Mouse (Mus musculus) cortical plate, adult 2 months (tissue): ENCODE results near the gene Kif5a. TPM values are rescaled to one million over a fixed set of nuclear protein-coding genes. Genes with fewer than 3 reads are reported as not detected.
"Not testable (repeated sequence)": the region's sequence is repeated elsewhere in the genome, so short reads cannot be mapped to it uniquely, and the experiment has no call there.

Experiments used
- H3K27ac ChIP-seq: fragments of 200-500 bp; 2 replicates; pipeline ENCODE4 v1.5.1; 2012; ENCODE audit warnings: low read length, control low read depth, inconsistent platforms; ENCODE audit not compliant: insufficient read depth
- H3K4me1 ChIP-seq: fragments of 200-500 bp; 2 replicates; pipeline ENCODE4 v1.6.1; 2011; ENCODE audit warnings: low read length; ENCODE audit not compliant: control insufficient read depth, insufficient read depth
- H3K4me3 ChIP-seq: fragments of 200-500 bp; 2 replicates; pipeline ENCODE4 v1.5.1; 2011; ENCODE audit warnings: mild to moderate bottlenecking, low read length, control low read depth; ENCODE audit not compliant: insufficient read depth
- CTCF ChIP-seq: fragments of 200-500 bp; IDR thresholded peaks from 2 replicates; pipeline ENCODE4 v1.5.1; 2011; ENCODE audit warnings: mild to moderate bottlenecking, control low read depth, low read length; ENCODE audit not compliant: insufficient read depth; ENCODE audit errors: extremely low read depth
- POLR2A ChIP-seq: fragments of 200-500 bp; IDR thresholded peaks from 2 replicates; pipeline ENCODE4 v1.6.1; 2011; ENCODE audit warnings: mild to moderate bottlenecking, low read length, control low read depth; ENCODE audit not compliant: insufficient read depth; ENCODE audit errors: extremely low read depth
- polyA plus RNA-seq: library from polyadenylated mRNA; depleted of rRNA; stranded (reverse); fragments of >200 nt; gene quantifications from 2 replicates; pipeline ENCODE4 v1.2.3, GENCODE M21; 2012; rRNA removed

Gene Kif5a
- 1,251 and 1,302 TPM in 2 replicates for polyA plus RNA-seq

- H3K4me3 ChIP-seq: peak within 1 kb of the TSS; percentile 97
- H3K4me1 ChIP-seq: peaks cover 15% of the 10 kb centered on the region
- TF ChIP-seq POLR2A (peak; percentile 79), CTCF (no peak)
- H3K27ac ChIP-seq: peak within 1 kb of the TSS; percentile 94
Measured at GRCm38 (mm10) chr10:127262548-127263398, at the start of gene Kif5a. Gene Kif5a (minus strand): TSS chr10:127263348.

DNA sequence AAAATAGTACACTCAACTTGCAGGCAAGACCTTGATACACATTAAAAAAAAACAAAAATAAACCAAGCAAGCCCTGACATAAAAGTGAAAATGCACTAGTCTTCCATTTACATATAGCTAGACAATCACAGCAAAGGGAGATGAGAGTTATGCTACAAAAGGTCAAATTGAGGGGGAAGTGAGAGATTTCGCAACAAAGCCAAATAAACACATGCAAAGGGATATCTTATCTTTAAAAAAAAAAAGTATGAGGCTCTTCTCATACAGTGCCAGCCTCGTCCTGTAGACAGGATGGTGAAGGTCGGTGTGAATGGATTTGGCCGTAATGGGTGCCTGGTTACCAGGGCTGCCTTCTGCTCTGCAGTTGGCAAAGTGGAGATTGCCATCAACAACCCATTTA is 49.7 kb upstream of the Kif5a start:
- TF ChIP-seq CTCF: no peak
- no peak for TF ChIP-seq POLR2A
- no peak overlapping the region for H3K4me3 ChIP-seq

GRCm38 (mm10) chr10:127312356-127312676 is 49.2 kb upstream of the Kif5a start:
- peak overlapping the region; percentile 52 for H3K4me3 ChIP-seq

More for the DNA sequence above, 49.7 kb upstream of the Kif5a start:
- Histone ChIP-seq H3K27ac (no peak overlapping the region), H3K4me1 (no peaks in the 10 kb centered on the region)

GRCm38 (mm10) chr10:127311476-127312355 is 48.6 kb upstream of the Kif5a start, which contains the start of gene Mars:
Gene Mars (minus strand): TSS chr10:127311786.
- Histone ChIP-seq H3K4me1 (no peaks in the 10 kb centered on the region), H3K27ac (peak within 1 kb of the TSS; percentile 15; the same call in 1 of the 2 replicates), H3K4me3 (peak within 1 kb of the TSS; percentile 52)
- no peak for TF ChIP-seq CTCF
- TF ChIP-seq POLR2A: peak; percentile 77; the same call in 1 of the 2 replicates

More at GRCm38 (mm10) chr10:127312356-127312676, 49.2 kb upstream of the Kif5a start:
- H3K27ac ChIP-seq: 0 out of 2 replicates have a peak overlapping the region, but pooled peaks have one; percentile 5
- no peaks in the 10 kb centered on the region for H3K4me1 ChIP-seq
- TF ChIP-seq CTCF (peak; percentile 73), POLR2A (no peak)

GRCm38 (mm10) chr10:127310523-127311475 is 47.7 kb upstream of the Kif5a start:
- TF ChIP-seq CTCF (no peak), POLR2A (no peak)
- Histone ChIP-seq H3K4me3 (peak overlapping the region; percentile 52), H3K4me1 (no peaks in the 10 kb centered on the region), H3K27ac (peak overlapping the region; percentile 15; the same call in 1 of the 2 replicates)

DNA sequence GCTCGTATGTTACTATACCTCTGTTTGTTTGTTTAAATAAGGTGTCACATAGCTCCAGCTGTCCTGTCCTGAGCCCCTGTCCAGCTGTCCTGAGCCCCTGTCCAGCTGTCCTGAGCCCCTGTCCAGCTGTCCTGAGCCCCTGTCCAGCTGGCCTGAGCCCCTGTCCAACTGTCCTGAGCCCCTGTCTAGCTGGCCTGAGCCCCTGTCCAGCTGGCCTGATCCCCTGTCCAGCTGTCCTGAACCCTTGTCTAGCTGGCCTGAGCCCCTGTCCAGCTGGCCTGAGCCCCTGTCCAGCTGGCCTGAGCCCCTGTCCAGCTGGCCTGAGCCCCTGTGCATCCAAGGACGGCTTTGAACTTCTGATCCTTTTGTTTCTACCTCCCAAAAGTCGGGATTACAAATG is 46.0 kb upstream of the Kif5a start:
- H3K4me3 ChIP-seq, H3K27ac ChIP-seq, H3K4me1 ChIP-seq: not testable (repeated sequence)

GRCm38 (mm10) chr10:127303136-127303535 is 40.0 kb upstream of the Kif5a start:
- H3K4me3 ChIP-seq: no peak overlapping the region
- TF ChIP-seq POLR2A (no peak), CTCF (no peak)
- H3K4me1 ChIP-seq: no peaks in the 10 kb centered on the region
- H3K27ac ChIP-seq: no peak overlapping the region

DNA sequence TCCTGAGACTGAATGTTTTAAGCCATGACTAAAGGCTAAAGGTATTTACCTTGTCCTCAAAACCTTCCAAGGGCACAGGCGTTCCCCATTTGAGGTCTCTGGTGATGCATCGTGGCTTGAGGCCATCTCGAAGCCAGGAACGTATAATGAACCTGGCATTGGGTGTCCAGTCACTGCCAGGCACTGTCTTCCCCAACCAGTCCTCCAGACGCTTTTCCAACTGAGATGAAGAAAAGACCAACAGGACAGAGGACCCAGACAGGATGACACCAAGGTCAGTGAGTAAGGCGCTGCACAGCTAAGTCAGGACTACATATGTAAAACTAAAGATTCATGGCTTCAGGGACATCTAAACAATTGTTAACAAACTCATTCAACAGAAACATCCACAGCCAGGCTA is 37.2 kb upstream of the Kif5a start:
- Histone ChIP-seq H3K27ac (no peak overlapping the region), H3K4me1 (no peaks in the 10 kb centered on the region), H3K4me3 (no peak overlapping the region)
- TF ChIP-seq POLR2A: no peak
- TF ChIP-seq CTCF: no peak
